Mouse (Mus musculus) hindbrain, embryonic 12.5 days (tissue): Measurements from ENCODE around the gene Arid5b. TPM values are rescaled to one million over a fixed set of nuclear protein-coding genes. Genes with fewer than 3 reads are reported as not detected.

Experiments
- ATAC-seq: fragments of 200-750 bp; cut with Nextera tagmentation; 2 replicates; pipeline ENCODE4 v1.8.0; 2017; ENCODE audit warnings: moderate TSS enrichment; ENCODE audit not compliant: low FRiP score
- H3K27ac ChIP-seq: fragments of 300-500 bp; sonication (generic); 2 replicates; pipeline ENCODE4 v1.5.1; 2016; ENCODE audit warnings: mild to moderate bottlenecking
- H3K27me3 ChIP-seq: fragments of 300-500 bp; sonication (generic); 2 replicates; pipeline ENCODE4 v1.6.1; 2016; ENCODE audit warnings: mild to moderate bottlenecking
- H3K36me3 ChIP-seq: fragments of 300-500 bp; sonication (generic); 2 replicates; pipeline ENCODE4 v1.6.1; 2016; ENCODE audit warnings: mild to moderate bottlenecking
- H3K4me1 ChIP-seq: fragments of 300-500 bp; sonication (generic); 2 replicates; pipeline ENCODE4 v1.6.1; 2016
- H3K4me2 ChIP-seq: fragments of 300-500 bp; sonication (generic); replicated peaks from 2 replicates; pipeline ENCODE4 v1.6.1; 2016; ENCODE audit warnings: mild to moderate bottlenecking
- H3K4me3 ChIP-seq: fragments of 300-500 bp; sonication (generic); 2 replicates; pipeline ENCODE4 v1.5.1; 2016; ENCODE audit warnings: mild to moderate bottlenecking
- H3K9ac ChIP-seq: fragments of 300-500 bp; sonication (generic); 2 replicates; pipeline ENCODE4 v1.6.1; 2016; ENCODE audit warnings: mild to moderate bottlenecking, moderate library complexity
- H3K9me3 ChIP-seq: fragments of 300-500 bp; sonication (generic); replicated peaks from 2 replicates; pipeline ENCODE4 v1.6.1; 2016; ENCODE audit warnings: mild to moderate bottlenecking
- WGBS: fragments of 180-500 bp; shearing (Covaris S2); methylation state at CpG from one replicate; pipeline ENCODE4 v1.1.7; 2016; 5-methylcytosine and 5-hydroxymethylcytosine counted together
- polyA plus RNA-seq: library from polyadenylated mRNA; unstranded; fragments of >200 nt; fragmentation: Nextera tagmentation; extraction: Ambion mirVana; gene quantifications from 2 replicates; pipeline ENCODE4 v1.2.1, GENCODE M21; 2016

Gene Arid5b
- 27.8 and 28.2 TPM in 2 replicates for polyA plus RNA-seq

GRCm38 (mm10) chr10:68278632-68279361 lies at the start of gene Arid5b:
Gene Arid5b (minus strand): TSS chr10:68278740.
- no peak for ATAC-seq
- Histone ChIP-seq H3K27ac (peak within 1 kb of the TSS; percentile 84), H3K36me3 (no peaks in the 10 kb centered on the region), H3K9me3 (no peaks in the 10 kb centered on the region), H3K27me3 (no peaks in the 10 kb centered on the region), H3K9ac (peak within 1 kb of the TSS; percentile 55), H3K4me2 (peak within 1 kb of the TSS; percentile 85), H3K4me3 (peak within 1 kb of the TSS; percentile 56), H3K4me1 (peaks cover 36% of the 10 kb centered on the region)
- WGBS: 1% methylated on average over 24 of the region's 24 CpGs

- Histone ChIP-seq H3K4me2 (no peak overlapping the region), H3K27ac (no peak overlapping the region), H3K9ac (no peak overlapping the region), H3K36me3 (no peaks in the 10 kb centered on the region), H3K9me3 (no peaks in the 10 kb centered on the region), H3K4me3 (no peak overlapping the region), H3K4me1 (0 out of 2 replicates have a peak, but pooled peaks cover 4% of the 10 kb centered on the region), H3K27me3 (no peaks in the 10 kb centered on the region)
- no peak for ATAC-seq
- WGBS: 83% methylated on average over 6 of the region's 6 CpGs
These were observed 46.8 kb upstream of the Arid5b start for GRCm38 (mm10) chr10:68325378-68325777.

GRCm38 (mm10) chr10:68324061-68324460 lies 45.5 kb upstream of the Arid5b start:
- WGBS: 83% methylated on average over 11 of the region's 11 CpGs
- Histone ChIP-seq H3K9ac (no peak overlapping the region), H3K27ac (no peak overlapping the region), H3K4me3 (no peak overlapping the region), H3K9me3 (no peaks in the 10 kb centered on the region), H3K4me1 (0 out of 2 replicates have a peak, but pooled peaks cover 5% of the 10 kb centered on the region), H3K4me2 (no peak overlapping the region), H3K36me3 (no peaks in the 10 kb centered on the region), H3K27me3 (no peaks in the 10 kb centered on the region)
- no peak for ATAC-seq

GRCm38 (mm10) chr10:68323167-68323566 lies 44.6 kb upstream of the Arid5b start:
- Histone ChIP-seq H3K4me2 (no peak overlapping the region), H3K4me3 (no peak overlapping the region), H3K4me1 (0 out of 2 replicates have a peak, but pooled peaks cover 7% of the 10 kb centered on the region), H3K9me3 (no peaks in the 10 kb centered on the region), H3K36me3 (no peaks in the 10 kb centered on the region), H3K27ac (no peak overlapping the region), H3K27me3 (no peaks in the 10 kb centered on the region), H3K9ac (no peak overlapping the region)
- ATAC-seq: no peak
- WGBS: 89% methylated on average over 3 of the region's 3 CpGs

- 0 out of 2 replicates have a peak, but pooled peaks cover 7% of the 10 kb centered on the region for H3K4me1 ChIP-seq
- H3K27me3 ChIP-seq: no peaks in the 10 kb centered on the region
- H3K4me2 ChIP-seq: no peak overlapping the region
- H3K27ac ChIP-seq: no peak overlapping the region
- no peaks in the 10 kb centered on the region for H3K36me3 ChIP-seq
- ATAC-seq: no peak
- 77% methylated on average over 4 of the region's 4 CpGs for WGBS
- H3K9me3 ChIP-seq: no peaks in the 10 kb centered on the region
- no peak overlapping the region for H3K9ac ChIP-seq
- H3K4me3 ChIP-seq: no peak overlapping the region
These were observed 42.4 kb upstream of the Arid5b start for GRCm38 (mm10) chr10:68320986-68321385.

GRCm38 (mm10) chr10:68320496-68320895 lies 42.0 kb upstream of the Arid5b start:
- Histone ChIP-seq H3K27ac (no peak overlapping the region), H3K4me1 (0 out of 2 replicates have a peak, but pooled peaks cover 7% of the 10 kb centered on the region), H3K9me3 (no peaks in the 10 kb centered on the region), H3K27me3 (no peaks in the 10 kb centered on the region), H3K4me3 (no peak overlapping the region), H3K36me3 (no peaks in the 10 kb centered on the region), H3K9ac (no peak overlapping the region), H3K4me2 (no peak overlapping the region)
- 96% methylated on average over 5 of the region's 5 CpGs for WGBS
- no peak for ATAC-seq

GRCm38 (mm10) chr10:68319438-68319837 lies 40.9 kb upstream of the Arid5b start:
- H3K4me3 ChIP-seq: no peak overlapping the region
- no peak overlapping the region for H3K27ac ChIP-seq
- H3K9me3 ChIP-seq: no peaks in the 10 kb centered on the region
- no peak for ATAC-seq
- no peaks in the 10 kb centered on the region for H3K36me3 ChIP-seq
- no peaks in the 10 kb centered on the region for H3K27me3 ChIP-seq
- H3K9ac ChIP-seq: no peak overlapping the region
- WGBS: 70% methylated on average over 6 of the region's 6 CpGs
- H3K4me1 ChIP-seq: 0 out of 2 replicates have a peak, but pooled peaks cover 7% of the 10 kb centered on the region
- no peak overlapping the region for H3K4me2 ChIP-seq

GRCm38 (mm10) chr10:68318438-68318979 lies 40.0 kb upstream of the Arid5b start:
- ATAC-seq: no peak
- Histone ChIP-seq H3K27ac (no peak overlapping the region), H3K4me3 (no peak overlapping the region), H3K36me3 (no peaks in the 10 kb centered on the region), H3K4me2 (no peak overlapping the region), H3K9me3 (no peaks in the 10 kb centered on the region), H3K4me1 (0 out of 2 replicates have a peak, but pooled peaks cover 6% of the 10 kb centered on the region), H3K9ac (no peak overlapping the region), H3K27me3 (no peaks in the 10 kb centered on the region)
- WGBS: 78% methylated on average over 6 of the region's 6 CpGs

GRCm38 (mm10) chr10:68312734-68313133 lies 34.2 kb upstream of the Arid5b start:
- WGBS: 82% methylated on average over 8 of the region's 8 CpGs
- Histone ChIP-seq H3K27me3 (no peaks in the 10 kb centered on the region), H3K4me3 (no peak overlapping the region), H3K36me3 (no peaks in the 10 kb centered on the region), H3K9me3 (no peaks in the 10 kb centered on the region), H3K4me2 (no peak overlapping the region), H3K27ac (no peak overlapping the region), H3K4me1 (no peaks in the 10 kb centered on the region), H3K9ac (no peak overlapping the region)
- ATAC-seq: no peak

- H3K4me1 ChIP-seq: no peaks in the 10 kb centered on the region
- H3K9me3 ChIP-seq: no peaks in the 10 kb centered on the region
- H3K36me3 ChIP-seq: no peaks in the 10 kb centered on the region
- no peak overlapping the region for H3K27ac ChIP-seq
- 91% methylated on average over 7 of the region's 7 CpGs for WGBS
- no peak overlapping the region for H3K4me3 ChIP-seq
- no peak for ATAC-seq
- H3K4me2 ChIP-seq: no peak overlapping the region
- H3K27me3 ChIP-seq: no peaks in the 10 kb centered on the region
- no peak overlapping the region for H3K9ac ChIP-seq
These were observed 22.5 kb upstream of the Arid5b start for GRCm38 (mm10) chr10:68301013-68301412.

GRCm38 (mm10) chr10:68289465-68289864 lies 10.9 kb upstream of the Arid5b start:
- no peak for ATAC-seq
- H3K36me3 ChIP-seq: no peaks in the 10 kb centered on the region
- 78% methylated on average over 4 of the region's 4 CpGs for WGBS

GRCm38 (mm10) chr10:68282466-68283391 lies 4.2 kb upstream of the Arid5b start:
- Histone ChIP-seq H3K4me3 (peak overlapping the region; percentile 31), H3K9ac (peak overlapping the region; percentile 43), H3K4me2 (peak overlapping the region; percentile 77), H3K9me3 (no peaks in the 10 kb centered on the region), H3K27ac (peak overlapping the region; percentile 30; the same call in 1 of the 2 replicates), H3K27me3 (no peaks in the 10 kb centered on the region), H3K4me1 (peaks cover 24% of the 10 kb centered on the region), H3K36me3 (no peaks in the 10 kb centered on the region)
- ATAC-seq: peak; percentile 81
- WGBS: 2% methylated on average over 27 of the region's 27 CpGs

More at GRCm38 (mm10) chr10:68289465-68289864, 10.9 kb upstream of the Arid5b start:
- Histone ChIP-seq H3K9ac (no peak overlapping the region), H3K27me3 (no peaks in the 10 kb centered on the region), H3K9me3 (peaks cover 4% of the 10 kb centered on the region; the same call in 1 of the 2 replicates), H3K4me1 (no peaks in the 10 kb centered on the region), H3K4me2 (no peak overlapping the region), H3K27ac (no peak overlapping the region), H3K4me3 (no peak overlapping the region)
